Mouse (Mus musculus): ENCODE measurements around the gene Itga4. TPM values are rescaled to one million over a fixed set of nuclear protein-coding genes. Genes with fewer than 3 reads are reported as not detected.

Itga4 gene
- polyA plus RNA-seq, 1 experiment from 2014 or later = 5.4 TPM

Other genes with a start within 250 kb of the Itga4 start
- 25.3 and 30.4 TPM in 2 replicates for gene Neurod1, start 201.3 kb downstream of the Itga4 start, polyA plus RNA-seq (2016; fragmentation: Nextera tagmentation; extraction: Ambion mirVana)
- gene Cerkl, start 201.4 kb downstream of the Itga4 start, polyA plus RNA-seq (2016; fragmentation: Nextera tagmentation; extraction: Ambion mirVana) = 3.6 and 4.1 TPM in 2 replicates

Measured in hindbrain, embryonic 12.5 days (tissue).